Mouse (Mus musculus) urinary bladder, postnatal 10 days (tissue): ENCODE data around the gene Camta2.

Experiments
- DNase-seq: peaks from one replicate; pipeline ENCODE4 v3.0.0; 2022; ENCODE audit warnings: low spot score

The Camta2 gene

DNA sequence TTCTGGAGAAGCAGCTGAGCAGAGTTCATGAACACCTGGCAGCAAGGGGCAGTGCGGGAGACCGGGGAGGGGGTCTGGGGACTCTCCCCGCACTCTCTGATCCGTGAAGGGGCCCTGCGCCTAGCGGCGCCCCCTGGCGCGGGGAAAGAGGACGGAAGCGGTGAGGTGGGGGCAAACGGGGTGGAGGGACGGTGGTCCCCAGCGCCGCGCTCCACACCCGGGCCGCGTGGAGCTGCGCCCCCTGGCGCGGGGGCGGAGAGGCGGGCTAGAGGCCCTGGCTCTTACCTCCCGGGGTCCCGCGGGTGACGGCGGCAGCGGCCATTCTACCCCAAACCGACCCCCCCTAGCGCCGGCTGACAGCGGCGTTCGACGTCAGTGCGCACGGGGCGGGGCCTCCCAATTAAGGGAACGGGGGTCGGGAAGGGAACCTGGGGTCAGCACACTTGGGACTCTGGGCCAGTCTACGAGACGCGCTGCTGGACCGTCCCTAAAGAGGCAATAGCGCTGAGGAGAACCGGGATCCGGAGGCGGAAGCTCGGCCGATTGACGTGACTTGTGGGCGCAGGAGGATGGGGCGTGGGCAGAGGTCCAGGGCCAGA lies at the start of gene Camta2:
Camta2 (minus strand) TSS at position 505 of the 599 bp plus-strand sequence.
- peak; percentile 63 for DNase-seq

DNA sequence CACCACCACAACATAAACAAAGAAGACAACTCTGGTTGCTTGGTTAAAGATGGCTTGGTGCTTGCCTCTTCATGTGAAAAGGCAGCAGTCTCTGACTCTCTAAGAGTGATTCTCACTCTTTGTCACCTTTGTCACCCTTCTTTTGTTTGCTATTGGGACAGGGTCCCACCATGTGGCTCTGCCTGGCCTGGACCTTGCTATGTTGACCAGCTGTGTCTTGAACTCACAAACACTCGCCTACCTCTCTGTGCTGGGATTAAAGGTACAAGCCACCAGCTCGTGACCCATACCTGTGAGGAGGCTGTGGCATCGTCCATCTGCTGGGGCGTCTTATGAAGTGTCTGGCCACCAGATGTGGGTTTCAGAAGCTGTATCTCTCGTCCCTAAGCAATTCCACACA lies 45.4 kb upstream of the Camta2 start:
- no peak for DNase-seq

DNA sequence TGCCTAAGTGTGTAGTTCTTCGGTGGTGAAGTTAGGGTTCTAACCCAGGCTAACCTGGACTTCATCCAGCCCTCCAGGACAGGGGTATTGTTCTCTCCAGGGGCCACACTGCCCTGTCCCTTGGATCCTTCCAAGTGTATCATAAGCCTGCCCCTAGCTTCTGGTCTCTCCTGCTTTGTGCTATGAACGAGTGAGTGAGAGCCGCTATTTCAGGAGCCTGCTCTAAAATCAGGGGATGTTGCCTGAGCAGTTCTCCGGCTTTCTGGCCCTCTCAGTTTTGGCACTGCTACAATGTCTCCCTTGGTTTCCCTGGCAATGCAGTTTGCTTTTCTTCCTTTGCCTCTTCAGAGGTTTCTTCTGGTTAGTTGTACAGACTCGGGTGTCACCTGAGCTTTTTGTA lies 43.3 kb upstream of the Camta2 start:
- no peak for DNase-seq

DNA sequence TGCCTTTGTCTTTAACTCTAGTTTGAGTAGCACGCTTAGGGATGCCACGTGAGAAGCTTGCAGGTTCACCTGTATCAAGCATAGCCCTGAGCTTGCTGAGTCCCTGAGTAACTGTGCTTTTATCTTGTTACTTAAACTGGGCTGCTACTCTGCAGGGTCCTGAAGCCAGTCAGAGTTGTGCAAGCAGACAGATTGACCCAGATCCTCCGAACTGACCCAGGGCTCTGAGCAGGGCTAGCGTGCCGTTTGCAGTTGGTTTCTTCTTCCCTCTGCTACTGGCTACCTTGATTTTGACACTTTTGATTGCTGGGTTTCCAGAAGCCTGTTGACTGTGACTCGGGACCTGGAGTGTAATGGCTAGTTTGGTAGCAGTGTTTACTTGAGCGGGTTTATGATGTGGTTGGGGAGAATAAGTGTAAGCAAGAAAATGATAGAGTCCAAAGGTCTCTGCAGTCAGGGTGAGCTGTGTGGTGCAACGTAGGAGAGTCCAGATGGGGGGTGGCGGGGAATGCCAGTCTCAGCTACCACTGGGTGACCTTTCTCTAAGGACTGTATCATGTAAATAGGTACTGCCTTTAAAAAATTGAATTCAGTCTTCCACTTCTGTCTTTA lies 42.6 kb upstream of the Camta2 start:
- no peak for DNase-seq

DNA sequence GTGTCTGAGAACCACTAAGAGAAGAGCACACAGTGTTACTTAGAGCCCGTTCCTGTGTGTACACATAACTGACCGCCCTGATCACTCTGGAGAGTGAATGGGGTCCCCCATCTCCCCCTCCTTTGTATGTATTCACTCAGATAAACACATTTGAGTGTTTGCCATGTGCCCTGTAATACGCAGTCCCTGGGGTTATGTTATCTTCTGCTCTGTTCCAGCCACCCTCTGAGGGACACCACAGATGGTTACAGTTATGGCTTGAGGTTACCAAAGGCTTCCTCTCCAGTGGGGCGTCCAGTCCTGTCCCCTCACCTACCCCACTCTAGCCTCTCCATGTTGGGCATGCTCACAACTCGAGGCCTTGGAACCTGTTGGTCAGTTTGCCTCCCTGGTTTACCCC lies 39.5 kb upstream of the Camta2 start:
- DNase-seq: no peak

DNA sequence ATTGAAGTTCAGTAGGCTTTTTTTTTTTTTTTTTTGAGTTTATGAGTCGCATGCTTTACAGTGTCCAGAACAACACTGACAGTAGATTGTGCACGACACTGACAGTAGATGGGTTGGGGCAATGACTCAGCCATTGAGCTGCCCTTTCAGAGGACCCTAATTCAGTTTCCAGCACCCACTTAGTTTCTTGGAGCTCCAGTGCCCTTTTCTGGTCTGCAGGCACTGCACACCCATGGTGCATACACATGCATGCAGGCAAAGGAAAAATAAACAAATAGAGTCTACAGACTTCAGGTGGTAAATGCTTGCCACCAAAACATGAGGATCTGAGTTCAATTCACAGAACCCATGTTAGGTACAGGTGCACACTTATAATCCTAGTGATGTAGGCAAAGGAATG lies 38.7 kb upstream of the Camta2 start:
- no peak for DNase-seq

DNA sequence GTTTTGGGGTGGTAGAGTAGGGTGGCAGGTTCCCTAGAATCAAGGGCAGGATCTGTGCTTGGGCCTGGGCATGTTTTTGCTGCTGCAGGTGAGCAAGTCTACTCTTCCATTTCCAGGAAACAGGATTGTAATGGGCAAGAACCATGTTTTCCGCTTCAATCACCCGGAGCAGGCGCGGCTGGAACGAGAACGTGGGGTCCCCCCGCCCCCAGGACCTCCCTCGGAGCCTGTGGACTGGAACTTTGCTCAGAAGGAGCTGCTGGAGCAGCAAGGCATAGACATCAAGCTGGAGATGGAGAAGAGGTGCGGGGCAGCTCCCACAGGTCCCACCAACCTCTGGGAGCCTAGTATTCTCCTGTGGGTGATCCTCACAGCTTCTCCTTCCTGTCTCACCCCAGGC lies 36.8 kb upstream of the Camta2 start:
- no peak for DNase-seq

DNA sequence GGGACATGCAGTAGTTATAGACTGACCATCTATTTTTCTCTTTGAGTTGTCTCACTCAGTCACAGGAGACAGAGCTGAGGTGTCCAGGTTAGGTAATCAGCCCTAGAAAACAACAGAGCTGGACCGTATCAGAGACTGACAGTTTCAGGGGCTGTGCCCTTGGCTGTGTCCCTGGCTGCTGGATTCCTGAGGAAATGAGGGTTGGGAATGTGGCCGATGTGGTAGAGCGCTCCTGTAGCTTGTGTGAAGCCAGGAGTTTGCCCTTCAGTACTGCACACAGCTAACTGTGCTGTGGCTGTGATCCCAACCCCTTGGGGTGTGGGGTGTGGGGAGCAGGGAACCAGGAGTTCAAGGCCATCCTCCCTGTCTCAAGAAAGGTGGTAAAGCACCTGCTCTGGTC lies 33.2 kb upstream of the Camta2 start:
- no peak for DNase-seq

DNA sequence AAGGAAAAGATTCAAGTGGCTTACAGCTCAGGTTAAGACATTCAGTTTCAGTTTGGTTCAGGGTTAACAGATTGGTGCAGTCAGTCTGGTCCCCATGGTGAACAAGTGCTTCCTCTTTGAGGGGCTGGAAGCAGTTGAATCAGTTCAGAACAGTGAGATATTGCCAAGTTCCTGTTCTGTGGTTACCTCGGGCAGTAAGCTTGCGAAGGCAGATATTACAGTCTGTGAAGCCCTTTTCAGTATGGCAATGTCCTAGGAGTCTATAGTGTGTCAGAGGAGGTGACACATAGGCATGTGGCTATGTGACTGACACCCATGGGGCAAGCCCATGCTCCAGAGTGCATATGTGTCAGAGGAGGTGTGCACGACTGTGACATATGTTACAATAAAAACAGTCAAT lies 32.7 kb upstream of the Camta2 start:
- DNase-seq: no peak

DNA sequence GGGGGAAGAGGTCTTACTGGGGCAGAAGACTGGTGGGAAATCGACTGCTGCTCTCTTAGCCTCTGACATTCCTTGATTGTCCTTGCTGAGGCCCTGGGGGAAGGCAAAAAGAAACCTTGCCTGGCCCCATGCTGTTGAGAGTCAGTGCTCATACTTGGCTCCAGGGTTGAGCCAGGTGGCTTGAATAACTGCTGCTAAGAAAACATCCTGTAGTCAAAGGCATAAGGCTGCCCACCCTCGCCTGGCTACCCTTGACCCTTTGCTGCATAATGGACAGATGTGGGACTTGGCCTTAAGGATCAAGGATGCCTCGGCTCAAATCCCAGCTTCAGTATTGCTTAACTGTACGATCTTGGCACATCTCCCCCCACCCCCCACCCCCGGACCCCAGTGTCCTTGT lies 30.6 kb upstream of the Camta2 start:
- DNase-seq: no peak

DNA sequence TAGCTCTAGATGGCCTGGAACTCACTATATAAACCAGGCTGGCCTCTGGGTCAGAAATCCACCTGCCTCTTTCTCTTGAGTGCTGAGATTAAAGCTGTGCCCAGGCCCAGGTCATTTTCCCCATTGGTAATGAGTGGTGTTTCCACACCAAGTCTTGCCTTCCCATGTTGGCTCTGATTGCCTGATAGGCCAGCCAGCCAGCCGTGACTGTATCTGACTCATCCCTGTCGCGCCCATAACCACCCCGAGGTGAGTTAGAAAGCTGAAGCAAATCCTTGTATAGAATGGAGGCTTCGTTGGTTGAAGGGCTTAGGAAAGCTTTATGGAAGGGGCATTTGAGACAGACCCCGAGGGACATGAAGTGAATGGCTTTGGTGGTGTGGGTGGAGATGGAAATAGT lies 27.9 kb upstream of the Camta2 start:
- no peak for DNase-seq

DNA sequence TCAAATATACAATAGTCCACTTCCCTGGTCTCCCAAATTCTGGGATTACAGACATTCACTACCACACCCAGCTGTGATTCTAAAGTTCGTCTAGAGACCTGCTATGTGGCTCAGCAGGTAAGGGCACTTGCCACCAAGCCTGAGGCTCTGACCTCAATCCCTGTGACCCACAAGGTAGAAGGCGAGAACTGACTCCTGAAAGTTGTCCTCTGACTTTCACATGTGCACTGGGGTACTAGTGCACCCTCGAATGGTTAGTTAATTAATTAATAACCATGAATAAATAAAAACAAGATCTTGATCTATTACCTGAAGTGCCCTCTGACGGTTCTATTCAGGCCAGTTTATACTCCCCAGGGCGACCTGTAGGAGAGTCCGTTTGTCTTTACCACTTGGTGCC lies 25.3 kb upstream of the Camta2 start:
- DNase-seq: no peak

DNA sequence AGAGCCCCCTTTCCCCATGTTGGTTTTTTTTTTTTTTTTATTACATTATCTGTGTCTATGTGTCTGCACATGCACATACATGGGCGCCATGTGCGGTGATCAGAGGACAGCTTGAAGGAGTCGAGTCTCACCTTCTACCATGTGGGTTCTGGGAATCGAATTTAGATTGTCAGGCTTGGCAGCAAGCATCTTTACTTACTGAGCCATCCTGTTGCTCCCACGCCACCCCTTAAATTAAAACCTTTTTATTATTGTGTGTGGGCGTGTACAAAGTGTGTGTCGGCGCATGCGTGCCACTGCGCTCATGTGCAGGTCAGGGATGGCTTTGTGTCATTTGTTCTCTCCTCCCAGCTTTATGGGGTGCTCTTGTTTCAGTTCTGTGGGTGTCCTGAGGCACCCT lies 23.1 kb upstream of the Camta2 start:
- no peak for DNase-seq

DNA sequence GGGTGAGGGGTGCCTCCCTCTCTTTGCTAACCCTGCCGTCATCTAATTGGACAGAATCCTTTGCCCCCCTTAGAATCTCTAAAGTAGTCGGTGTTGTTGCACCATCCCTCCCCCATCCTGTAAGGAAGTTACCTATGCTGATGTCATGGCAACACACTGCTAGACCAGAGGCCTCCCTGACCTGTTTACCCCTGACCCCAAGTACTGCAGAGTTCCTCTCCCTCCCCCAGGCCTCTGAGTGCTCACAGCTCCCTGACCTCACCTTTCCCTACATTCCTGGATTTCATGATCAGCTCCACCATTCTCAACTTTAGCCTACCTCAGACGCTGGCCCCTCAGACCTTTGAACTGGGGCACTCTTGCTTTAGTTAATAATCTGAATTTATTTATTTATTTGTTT lies 18.2 kb upstream of the Camta2 start:
- no peak for DNase-seq

DNA sequence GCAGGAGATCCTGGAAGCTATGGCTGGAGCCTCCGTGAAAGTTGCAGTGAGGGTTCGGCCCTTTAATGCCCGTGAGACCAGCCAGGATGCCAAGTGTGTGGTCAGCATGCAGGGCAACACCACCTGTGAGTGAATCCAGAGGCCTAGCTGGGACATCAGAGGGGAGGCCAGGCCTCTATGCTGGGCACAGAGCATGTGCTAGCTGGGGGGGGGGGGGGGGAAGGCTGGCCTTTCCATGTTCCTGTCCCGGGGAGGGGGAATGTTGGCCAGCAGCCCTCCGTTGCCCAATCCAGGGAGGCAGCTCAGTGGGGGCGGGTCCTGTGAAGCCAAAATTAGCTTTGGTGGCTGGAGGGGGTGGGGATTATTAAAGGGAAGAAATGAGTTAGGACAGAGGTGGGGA lies 14.9 kb upstream of the Camta2 start:
- no peak for DNase-seq

DNA sequence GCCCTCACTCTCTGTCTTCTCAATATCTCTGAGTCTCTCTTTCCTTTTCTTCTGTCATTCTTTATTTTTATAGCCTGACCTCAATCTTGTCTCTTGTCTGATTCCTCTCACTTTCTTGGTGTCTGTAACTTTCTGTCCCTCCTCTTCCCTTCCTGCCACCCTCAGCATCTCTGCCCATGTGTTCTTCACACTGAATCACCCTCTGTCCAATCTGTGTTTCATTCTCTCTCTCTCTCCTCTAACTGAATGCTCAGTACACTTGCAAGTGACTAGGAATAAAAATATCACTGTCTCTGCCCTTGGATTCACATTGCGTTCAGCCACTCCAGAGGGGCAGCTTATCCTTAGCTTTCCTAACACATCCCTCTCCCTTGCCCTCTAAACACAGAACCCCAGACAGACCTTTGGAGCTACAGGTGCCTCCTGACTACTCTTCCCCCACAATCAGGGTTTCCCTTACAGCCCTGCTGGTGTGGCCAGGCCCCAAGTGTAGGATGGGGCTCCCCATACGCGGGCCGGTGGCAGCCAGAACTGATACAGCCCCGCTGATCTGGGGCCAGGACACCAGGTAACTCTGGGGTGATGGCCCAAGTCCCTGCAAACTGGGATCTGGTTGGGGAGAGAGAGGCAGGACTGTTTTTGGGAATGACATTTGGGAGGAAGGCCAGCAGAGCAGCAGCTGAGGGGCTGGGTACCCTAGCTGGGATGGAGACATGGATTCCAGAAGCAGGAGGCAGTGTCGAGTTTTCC lies 14.3 kb upstream of the Camta2 start:
- DNase-seq: no peak

DNA sequence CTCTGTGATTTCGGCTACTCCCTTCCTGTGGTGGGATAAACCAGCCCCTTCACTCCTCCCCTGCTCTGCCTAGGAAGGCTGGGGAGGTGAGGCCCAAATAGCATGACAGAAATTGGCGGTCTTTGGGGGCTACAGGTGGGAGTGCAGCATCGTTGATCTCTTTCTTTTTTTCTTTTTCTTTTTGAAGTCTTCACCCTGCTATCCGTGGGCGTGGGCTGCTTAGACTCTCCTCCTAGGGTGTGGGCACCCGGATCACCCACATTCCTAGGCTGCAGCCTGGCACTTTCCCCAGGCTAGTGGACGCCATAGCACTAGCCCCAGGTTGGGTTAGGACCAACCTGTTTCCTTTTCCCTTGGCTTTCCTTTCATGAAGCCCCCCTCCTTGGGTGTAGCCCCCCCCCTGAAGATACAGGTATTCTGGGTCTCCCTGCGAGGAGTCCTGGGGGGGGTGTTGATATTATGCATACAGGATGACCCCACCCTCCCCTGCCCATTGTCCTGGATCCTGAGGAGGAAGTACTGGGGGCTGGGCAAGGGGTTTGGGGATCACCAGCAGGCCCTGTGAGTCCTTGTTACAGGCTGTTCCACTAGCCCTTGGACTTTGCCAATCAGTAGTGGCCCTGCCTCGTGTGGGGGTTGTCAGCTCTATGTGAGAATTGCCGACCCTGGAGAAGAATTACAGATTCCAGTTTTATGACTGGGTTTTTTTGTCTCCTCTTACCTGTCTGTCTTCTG lies 13.5 kb upstream of the Camta2 start:
- DNase-seq: no peak

DNA sequence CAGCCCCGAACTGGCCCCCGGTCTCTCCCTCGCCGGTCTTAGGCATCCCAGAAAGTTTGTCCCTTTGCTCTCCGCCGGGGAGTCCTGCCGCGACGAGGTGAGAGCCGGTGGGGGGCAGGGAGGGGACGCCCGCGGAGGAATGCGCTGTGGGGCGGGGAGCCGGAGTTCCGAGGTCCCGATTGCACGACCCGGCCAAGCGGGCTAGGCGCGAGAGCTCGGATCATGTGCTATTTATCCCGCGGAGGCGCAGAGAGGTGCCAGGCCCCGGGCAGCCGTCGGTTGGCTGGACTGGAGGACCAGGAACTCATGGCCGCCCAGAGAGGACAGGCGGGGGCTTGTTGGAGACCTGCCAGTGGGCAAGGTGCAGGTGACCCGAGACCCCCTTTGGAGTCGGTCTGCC lies 12.7 kb upstream of the Camta2 start:
- no peak for DNase-seq

DNA sequence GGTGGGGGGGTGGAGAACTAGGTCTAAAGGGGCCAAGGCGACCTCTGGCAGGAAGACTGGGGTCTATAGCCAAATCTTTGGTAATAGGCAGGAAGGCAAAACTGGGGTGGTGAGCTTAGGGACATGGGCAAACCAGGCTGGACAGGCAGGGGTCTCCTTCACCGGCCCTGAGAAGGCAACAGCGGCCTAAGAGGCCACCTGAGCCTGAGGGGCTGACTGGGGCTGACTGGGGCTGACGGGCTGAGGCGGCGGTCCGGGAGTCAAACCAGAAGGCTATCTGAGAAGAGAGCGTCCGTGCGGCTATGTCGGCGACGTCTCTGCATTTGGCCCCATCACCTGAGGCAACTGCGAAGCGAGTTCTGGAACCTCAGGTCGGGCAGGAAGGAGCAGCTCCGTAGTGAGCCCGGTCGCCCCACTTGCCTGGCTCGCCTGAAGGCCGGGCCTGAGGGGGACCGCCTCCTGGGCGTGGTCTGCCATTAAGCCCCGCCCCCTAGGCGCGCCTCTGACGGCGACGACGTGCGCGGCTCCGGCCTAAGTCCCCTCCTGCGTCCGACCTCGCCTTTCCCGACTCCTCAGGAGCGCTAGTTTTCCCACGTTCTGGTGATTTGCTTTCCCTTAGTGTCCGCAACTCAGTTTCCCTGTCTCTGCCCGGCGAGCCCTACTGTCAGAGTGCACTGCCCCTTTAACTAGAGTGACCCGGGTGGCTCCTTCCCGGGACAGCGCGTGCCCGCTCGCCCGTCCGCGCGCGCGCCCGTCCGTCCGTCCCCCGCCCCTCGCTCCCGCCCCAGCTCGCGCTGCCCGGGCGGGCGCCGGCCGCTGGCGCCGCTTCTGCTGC lies 12.0 kb upstream of the Camta2 start, which contains the start of the genes Inca1 and Kif1c:
Inca1 (minus strand) TSS at position 434 of the 835 bp plus-strand sequence.
Kif1c (plus strand) TSS at position 827 of the 835 bp plus-strand sequence.
- DNase-seq: peak; percentile 77

DNA sequence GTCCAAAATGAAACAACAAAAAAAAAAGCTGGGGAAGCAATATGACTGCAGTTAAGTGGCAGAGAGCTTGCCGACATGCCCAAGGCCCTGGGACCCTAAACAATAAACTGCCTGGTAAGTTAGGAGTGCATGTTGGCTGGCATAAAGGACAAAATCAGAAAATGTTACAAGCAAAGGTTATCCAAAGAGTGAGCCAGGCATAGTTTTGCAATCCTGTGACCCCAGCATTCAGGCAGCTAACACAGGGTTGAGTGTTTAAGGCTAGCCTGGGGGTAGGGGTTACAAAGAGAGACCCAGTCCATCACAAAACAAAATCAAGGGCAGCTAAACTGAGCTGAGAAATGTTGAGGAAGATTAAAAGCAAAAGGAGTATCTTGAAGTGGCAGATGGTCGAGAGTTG lies 11.1 kb upstream of the Camta2 start:
- no peak for DNase-seq

DNA sequence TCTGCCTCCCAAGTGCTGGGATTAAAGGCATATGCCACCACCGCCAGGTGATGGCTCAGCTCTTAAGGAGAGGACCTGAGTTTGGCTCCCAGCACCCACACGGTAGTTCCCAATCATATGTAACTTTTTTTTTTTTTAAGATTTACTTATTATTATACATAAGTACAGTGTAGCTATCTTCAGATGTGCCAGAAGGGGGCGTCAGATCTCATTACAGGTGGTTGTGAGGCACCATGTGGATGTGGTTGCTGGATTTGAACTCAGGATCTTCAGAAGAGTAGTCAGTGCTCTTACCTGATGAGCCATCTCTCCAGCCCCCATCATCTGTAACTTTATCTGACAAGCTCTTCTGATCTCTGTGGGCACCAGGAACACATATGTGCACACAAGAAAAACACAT lies 9.5 kb upstream of the Camta2 start:
- no peak for DNase-seq

DNA sequence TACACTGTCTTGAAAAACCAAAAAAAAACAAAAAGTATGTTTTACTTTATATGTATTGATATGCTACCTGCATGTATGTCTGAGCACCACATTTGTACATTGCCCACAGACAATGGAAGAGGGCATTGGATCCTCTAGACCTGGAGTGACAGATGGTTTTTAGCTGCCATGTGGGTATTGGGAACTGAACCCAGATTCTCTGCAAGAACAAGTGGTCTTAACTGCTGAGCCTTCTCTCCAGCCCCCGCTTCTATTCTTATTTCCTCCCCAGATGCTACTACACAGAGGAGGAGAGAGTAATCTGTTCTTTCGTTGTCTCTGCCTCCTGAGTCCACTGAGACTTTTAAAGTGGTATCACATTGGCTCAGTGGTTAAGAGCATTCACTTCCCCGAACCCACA lies 5.6 kb upstream of the Camta2 start:
- no peak for DNase-seq
